Mouse (Mus musculus) left cerebral cortex, adult 8-10 months (tissue): Measurements from ENCODE around the gene 2310009B15Rik. TPM values are rescaled to one million over a fixed set of nuclear protein-coding genes. Genes with fewer than 3 reads are reported as not detected.

Experiments used
- DNase-seq, 2 experiments: peaks; one replicate each; pipeline ENCODE4 v3.0.0; 2022; ENCODE audit warnings: low spot score in 2 of 2
- total RNA-seq, 4 experiments: library from RNA; stranded (reverse); gene quantifications; 2 replicates each; pipeline ENCODE4 v1.2.4; 2022

2310009B15Rik gene
- total RNA-seq = 10 to 100 TPM; 12.3 to 15.5 (median 13.7) TPM

DNA sequence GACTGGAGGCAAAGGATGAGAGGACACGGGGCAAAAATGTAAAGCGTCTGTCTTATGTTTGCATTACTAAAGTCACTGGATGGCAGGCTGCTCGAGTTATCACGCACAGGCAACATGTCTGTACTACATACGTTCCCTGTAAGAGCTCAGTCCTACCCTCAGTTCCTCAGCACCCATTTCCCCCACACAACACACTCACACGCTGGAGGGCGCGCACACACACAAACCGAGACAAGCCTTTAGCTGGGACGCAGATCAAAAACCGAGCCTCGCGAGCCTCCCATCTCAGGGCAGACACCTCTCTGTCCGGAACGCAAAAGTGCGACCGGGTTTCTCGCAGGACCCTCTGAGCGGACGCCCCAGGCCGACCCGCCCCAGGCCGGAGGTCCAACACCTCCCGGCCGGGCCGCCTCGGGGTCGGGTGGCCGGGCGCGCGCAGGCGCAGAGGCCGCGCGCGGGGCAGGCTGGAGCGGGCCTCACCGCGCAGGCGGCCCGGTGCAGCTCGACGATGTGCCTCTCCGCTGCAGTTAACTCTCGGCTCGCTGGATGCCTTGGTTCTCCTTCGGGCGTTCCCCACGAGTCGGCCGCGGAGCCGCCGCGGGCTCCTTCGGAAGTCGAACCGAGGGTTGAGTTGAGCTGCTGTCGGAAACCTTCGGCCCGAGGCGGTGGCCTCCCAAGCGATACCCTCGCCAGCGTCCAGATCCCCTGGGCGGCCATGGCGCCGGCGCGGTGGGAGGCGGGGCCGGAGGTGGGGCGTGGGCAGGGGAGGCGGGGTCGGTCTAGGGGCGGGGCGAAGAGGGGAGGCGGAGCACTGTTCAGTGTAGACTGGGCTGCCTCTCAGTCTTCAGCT, at the start of gene 2310009B15Rik:
TSS of gene 2310009B15Rik (minus strand) at position 752 of the 850 bp plus-strand sequence.
- peak; percentile 58 to 76 for DNase-seq

DNA sequence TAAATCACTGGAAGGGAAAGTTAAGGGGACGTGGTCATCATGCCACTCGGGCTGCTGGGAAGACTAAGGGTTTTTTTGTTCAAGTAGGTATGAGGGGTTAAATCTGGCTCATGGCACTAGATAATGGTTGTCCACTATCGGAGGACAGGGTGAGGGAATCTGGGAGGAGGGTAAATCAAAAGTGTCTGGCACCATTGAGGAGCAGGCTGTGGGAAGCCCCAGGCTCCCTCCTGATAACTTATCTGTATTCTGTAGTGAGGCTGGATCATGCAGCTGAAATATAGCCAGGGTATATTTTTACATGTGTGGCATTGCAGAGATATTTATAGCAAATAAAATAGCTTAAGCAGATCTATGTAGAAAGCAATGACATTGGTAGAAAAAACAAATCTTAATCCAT, 49.6 kb upstream of the 2310009B15Rik start:
- DNase-seq = no peak

DNA sequence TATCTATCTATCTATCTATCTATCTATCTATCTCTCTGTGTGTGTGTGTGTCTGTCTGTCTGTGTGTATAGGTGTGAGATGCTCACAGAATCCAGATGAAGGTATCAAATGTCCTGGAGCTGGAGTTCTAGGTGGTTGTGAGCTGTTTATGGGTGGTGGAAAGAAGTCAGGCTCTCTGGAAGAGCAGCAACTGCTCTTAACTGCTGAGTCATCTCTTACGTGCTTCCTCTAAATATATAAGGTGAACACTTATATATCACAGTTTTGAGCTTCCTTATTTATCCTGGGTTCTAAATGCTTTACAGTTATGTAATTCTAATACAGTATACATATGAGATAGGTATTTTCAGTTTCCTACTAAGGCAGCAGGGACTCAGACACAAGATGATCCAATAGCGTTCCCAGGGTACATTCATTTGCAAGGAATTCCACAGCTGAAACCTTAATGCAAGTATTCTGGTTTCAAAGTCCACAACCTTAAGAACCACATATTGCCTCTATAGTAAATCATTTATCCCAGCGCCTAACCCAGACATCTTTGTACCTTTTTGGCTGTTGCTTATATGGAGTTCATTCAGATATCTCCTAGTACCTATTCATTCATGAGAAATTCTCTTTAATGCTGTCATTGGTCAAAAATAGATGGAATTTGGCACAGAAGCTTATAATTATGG, 48.6 kb upstream of the 2310009B15Rik start:
- DNase-seq = no peak

DNA sequence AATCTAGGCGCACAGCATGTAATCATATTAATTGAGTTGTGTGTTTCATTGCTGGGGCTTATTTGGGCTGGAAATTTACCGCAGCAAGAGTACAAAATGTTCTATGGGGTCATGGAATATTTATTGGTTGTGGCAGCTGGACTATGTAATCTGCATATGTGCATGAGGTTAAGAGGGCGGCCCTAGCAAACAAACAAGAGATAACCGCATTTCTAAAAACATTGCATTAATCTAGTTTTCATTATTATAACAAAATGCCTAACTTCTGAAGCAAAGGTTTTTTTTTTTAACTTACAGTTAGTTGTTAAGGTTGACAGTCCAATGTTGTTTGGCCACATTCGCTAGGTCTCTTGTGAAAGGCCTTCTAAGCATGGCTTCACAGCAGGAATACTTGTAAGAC, 47.2 kb upstream of the 2310009B15Rik start:
- no peak for DNase-seq

DNA sequence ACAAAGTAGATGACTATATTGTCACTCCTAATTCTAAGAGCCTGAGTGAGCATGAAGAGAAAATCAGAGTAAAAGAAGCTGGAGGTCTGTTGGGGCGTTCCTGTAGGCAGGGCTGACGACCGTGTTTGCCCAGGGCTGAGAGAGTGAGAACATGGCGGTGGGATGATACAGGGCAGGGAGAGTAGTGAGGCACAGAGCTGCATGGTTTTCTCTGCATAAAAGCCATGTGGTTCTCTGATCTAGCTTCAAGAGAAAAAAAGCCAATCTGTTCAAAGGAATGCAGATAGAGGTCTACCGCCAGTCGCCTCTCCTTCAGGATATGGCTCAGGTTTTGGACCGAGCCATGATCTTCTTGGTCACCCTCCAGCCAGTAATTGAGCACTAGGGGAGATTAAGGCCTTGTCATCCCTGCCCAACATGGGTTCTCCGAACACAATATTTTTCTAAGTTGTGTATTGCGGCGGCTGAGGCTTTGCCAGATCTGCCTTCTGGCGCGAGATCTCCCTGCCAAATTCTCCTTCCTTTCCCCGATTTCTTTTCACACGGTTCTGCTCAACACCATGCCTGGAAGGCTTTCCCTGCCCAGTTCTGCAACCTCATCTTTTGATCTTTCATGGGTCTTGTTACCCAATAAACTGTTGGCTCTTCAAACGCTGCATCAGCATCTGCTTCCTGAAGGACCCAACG, 44.9 kb upstream of the 2310009B15Rik start:
- peak; percentile 6 to 41 for DNase-seq

DNA sequence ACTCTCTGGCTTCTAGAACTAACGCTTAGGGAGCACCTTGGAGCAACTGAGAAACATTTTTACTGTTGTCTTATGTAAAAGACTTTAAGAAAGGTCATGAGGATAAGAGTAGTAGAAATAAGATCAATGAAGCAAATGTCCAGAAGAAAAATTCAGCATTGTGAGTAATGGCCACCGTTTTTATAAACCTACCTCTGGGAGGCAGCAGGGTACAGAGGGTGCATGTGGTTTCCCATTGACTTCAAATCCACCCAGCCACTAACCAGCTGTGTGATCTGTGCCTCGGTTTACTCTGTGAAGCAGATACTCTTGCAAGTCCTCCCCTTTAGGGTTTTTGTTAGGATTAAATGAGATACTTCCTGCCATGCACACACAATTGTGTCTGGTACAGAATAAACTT, 39.4 kb upstream of the 2310009B15Rik start:
- DNase-seq = no peak

DNA sequence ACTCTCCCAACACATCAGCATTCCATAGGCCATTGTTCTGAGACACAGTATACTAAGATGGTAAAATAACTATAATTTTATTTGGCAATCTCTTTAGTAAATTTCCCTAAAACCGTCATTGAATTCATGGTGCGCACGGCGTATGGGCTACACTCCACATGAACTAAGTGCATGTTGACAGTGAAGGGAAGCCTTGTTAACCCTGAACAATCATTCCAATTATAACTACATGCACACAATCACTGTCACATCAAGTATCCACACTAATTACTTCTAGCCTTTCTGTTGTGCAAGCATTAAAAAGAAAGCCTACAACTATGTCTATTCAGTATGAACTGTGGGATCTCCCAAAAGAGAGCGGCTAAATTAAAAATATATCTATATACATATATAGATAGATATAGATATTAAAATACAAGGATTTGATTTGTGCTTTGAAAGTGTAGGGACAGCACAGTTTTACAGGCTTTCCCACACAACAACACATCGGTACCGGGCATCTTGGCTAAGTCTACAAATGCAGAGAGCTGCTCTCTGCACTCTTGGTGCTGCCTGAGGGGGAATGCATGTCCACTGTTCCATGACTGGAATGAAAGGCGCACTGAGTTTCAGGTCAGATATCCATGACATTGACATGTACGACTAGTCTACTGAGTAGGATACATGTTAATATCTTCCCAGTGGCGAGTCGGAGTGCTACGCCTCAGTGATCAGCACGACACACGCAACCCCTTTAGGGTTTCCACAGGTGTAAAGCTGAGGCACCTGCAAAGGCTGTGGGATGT, 21.0 kb upstream of the 2310009B15Rik start:
- no peak for DNase-seq

DNA sequence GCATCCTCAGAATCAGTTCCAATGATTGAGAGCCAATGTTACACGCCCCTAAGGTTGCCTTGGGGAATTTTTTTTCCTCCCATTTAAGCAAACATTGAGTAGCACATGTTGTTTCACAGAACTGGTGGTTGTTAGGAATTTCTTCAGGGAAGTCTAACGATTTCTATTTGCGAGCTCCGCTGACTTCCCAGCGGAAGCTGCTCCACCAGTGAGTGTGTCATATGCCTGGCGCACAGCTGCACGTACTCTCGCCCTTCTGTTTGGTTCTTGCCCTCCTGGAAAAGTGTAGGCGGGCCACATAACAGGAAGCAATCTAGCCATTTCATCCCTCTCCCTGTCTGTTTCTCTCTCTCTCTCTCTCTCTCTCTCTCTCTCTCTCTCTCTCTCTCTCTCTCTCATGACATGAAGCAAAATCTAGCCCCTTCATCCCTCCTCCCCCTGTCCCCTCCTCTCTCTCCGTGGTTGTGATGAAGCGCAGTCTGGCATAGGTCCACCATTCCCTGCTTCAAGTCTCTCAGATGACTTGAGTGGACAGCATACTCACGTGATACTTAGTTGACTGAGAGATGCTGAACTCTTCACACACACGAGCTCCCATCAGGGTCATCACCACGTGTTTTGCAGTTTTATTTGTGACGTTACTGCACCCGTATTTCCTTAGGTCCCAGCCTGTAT, 19.9 kb upstream of the 2310009B15Rik start:
- no peak for DNase-seq

DNA sequence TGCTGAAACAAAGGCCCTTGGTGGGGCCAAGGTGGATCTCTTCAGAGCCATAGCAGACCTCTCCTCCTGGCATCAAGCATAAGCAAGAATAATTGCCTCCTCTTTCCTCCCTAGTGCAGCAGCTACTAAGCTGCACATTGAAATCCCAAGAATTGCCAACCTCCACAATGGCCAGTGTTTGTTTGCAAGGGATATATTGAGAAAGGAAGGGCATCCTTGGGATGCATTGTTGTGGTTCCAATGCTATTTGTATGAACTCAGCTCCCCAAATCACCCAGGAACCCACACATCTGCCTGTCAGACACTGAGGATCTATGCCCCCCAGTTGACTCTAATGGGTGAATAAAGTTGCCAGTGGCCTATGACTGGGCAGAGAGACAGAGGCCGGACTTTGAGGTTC, 5.8 kb downstream of the 2310009B15Rik start:
- DNase-seq = no peak

DNA sequence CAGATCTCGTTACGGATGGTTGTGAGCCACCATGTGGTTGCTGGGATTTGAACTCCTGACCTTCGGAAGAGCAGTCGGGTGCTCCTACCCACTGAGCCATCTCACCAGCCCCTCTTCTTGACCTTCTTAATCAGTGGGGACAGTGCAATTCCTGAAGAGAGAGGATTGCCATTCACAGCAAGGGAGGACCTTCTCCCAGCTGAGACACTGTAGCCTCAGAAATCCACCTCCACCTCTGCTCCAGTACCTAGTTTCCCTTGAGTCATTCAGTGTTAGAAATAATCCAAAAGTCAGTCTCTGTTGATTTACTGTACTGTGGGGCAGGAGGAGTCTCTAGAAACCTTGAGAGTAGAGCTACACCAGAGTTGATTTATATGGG, 6.5 kb downstream of the 2310009B15Rik start:
- DNase-seq = no peak

DNA sequence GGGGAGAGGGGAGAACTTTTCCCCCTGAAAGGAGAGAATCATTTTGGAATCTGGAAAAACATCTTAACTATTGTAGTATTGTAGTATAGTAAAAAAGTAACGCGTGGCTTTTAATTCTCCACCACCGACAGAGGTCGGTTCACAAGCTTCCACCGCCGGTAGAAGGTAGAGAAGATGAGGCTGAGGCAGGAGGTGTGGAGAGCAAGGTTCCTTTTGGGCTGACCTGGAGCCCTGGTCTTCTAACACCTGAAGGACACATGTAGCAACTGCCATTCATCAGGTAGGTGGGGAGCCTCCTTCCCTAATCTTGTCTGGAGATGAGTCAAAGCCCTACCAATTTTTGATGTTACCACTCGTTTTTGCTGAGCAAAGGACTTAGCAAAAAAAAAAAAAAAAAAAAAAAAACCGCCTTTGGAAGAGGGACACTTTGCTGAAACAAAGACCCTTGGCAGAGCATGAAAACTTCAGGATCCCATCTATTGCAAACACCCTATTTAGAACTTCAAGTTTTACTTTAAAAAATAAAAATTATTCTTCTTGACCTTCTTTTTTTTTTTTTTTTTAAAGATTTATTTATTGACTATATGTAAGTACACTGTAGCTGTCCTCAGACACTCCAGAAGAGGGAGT, 7.0 kb downstream of the 2310009B15Rik start:
- DNase-seq = no peak

DNA sequence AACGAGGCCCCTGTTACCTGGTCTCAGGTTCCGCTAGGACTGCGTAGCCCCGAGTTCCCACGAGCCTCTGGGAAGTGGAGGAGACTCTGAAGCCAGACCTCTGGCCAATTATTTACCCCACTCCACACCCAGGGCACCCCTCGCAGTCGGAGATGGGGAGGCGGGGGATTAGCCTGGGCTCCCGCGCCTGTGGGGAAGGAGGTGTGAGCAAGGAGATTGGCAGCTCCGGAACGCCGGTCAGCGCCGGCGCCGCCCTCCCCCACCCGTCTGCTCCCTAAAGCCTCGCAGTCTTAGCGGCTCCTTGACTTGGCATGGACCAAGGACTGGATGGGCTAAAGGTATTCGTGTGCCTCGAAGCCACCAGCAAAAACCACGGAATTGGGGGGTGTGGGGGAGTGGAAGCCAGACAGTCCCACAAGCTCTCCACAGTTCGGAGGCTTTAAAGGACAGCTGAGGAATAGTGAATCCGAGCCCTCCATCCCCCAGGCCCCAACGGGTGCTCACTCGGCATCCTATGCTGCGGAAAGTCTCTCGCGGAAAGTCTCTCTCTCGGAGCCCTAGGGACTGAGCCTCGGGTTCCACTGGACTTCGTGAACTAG, 8.0 kb downstream of the 2310009B15Rik start, which contains the start of gene Lhx9:
TSS of gene Lhx9 (minus strand) at position 67 of the 599 bp plus-strand sequence.
- no peak for DNase-seq

DNA sequence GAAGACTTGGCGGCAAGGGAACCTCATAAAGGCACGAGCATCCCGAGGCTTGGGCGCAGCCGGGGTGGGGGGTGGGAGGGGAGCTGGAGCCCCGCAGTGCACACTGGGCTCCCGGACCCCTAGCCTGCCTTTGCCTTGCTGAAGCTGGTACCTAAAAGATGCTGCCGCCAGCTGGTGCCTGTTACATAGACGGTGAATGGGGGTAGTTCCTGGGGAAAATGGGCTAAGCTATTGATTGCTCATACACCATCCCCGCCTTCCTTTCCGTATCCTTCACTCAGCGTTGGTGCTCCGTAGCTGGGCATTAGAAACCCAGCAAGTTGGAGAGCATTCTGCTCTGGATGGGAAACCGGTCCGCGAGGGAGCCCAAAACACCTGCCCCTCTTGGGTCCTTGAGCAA, 8.6 kb downstream of the 2310009B15Rik start:
- DNase-seq = no peak

DNA sequence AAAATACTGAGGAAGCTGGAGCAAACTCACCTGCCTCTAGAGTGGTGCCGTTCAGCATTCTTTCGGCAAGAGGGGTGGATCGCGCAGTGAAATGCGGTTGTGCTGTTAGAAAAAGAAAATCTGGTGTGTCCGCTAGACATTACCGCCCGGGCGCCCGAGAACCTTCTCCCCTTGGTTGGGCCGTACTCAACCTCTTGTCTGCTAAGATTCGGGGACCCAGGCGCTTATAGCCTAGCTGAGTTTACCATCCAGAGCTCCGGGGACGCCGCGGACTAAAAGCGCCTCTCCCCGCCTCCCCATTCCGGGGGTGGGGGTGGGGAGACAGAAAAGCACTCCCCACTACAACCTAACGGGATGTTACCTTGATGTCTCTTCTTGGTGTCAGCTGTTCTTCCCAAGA, 9.5 kb downstream of the 2310009B15Rik start:
- no peak for DNase-seq

DNA sequence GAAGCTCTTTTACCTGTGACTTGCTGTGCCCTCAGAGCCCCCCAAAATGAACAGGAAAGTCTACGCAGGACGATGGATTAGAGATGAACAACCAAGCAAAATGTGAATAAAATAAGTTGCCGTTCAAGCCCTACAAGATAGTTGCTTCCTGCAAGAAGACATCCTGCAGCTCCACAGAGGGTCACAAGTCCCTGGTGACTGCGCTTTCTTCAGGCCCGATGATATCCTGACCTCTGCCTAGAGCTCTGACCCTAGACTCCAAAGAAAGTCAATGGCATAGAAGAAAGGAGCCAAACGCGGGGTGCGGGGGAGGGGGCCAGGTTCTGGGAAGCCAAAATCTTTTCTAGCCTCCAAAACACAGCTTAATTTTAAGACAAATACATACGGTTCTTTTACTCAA, 10.1 kb downstream of the 2310009B15Rik start:
- no peak for DNase-seq

DNA sequence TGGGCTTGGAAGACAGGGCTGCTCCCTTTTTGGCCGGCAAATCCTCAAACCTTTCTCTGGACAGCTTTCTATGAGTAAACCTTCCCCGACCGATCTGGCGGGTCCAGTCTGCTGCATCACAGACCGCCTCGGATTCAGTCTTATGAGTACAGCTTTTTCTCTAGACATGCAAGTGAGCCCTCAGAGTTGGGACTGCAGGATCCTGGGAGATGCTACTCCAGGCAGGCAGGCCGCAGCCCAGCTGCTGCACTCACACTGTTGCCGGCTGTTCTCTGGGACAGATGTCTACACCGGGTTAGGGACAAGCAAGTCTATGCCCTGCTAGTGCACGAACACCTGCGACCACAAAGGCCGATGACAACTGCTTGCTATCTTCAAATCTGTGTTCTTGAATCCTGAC, 10.5 kb downstream of the 2310009B15Rik start:
- DNase-seq = no peak

DNA sequence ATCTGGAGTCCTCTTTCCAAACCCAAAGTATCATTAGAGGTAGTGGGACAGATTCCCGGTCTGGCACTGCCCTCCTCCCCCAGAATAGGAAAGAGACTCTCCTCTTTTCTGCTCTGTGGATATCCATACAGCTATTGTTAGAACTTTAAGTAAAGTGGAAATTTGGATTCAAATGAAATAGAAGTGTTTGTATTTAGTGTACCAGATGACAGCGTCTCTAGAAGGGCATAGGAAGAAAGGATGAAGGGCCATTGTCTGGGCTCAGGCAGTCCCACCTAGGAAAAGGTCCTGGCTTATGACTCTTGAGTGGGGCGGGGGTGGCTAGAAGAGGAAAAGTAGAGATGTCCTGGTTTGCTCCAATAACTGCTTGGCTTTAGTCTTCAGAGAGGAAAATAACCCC, 11.2 kb downstream of the 2310009B15Rik start:
- no peak for DNase-seq

DNA sequence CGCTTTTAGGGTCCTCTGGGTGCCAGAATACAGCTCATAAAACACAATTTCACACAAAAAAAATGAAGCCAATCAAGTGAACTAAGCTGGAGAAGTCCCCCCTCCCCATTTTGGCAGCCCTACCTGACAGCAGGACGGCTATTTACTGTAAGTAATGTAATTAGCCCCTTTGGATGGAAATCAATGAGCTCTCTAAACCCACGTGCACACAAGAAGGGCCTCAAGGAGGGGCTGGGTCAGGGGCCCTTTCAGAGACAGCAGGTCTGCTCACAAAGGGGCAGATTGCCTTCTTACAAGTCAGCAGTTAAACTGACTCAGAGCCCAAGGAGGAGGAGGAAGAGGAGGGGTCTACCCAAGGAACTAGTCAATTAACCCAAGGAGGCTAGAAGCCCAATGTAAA, 12.5 kb downstream of the 2310009B15Rik start:
- no peak for DNase-seq

DNA sequence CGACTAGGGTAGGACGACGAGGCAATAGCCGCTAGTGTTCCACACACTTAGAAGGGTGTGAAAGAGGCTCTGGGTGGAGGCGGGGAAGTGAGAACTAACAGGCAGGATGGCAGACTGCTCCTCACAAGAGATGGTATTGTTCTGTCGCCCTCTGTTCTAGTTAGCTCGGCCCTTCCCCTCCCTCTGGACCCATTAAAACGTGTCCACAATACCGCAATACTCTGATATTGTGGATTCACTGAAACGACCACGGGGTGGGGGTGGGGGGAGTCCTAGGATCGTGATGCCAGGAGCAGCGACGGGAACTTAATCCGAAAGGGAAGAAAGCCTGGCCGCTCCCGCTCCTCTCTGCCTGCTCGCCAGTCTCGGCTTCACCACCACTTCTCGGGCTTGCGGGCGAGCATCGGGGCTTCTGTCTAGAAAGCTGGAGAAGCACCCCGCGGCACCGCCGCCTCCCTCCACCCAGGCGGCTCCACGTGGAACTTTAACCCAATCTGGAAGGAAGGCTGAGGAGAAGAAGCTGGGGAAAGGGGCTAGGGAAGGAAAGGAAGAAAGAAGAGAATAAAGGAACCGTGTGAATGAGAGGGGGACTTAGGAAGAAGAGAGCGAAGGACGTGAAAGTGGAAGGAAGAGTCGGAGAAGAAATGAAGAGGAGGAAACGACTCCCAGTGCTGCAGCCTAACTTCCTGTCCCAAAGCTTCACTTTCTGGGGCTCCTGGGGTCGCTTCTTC, 13.1 kb downstream of the 2310009B15Rik start:
- no peak for DNase-seq
